Mouse (Mus musculus): ENCODE measurements around the gene Hoxa7.

DNA sequence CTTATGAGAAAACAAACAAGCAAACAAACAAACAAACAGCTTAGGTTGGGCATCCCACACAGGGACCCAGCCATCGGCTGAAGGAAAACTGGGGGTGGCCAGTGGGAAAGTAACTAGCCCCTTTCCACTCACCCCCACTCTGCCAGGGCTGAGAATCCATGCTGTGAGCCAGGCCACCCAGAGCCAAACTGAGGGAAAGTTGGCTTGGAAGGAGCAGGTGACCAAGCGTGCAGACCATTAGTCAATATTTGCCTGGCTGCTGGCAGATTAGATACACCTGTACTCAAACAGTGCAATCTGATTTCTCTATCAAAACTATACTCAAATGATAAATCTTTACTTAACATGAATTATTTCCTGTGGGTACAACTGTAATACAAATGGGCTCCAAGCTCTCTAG lies 39.6 kb downstream of the Hoxa7 start:
- no peak for TF ChIP-seq CTCF (IDR thresholded peaks at IDR 0.05; ENCODE audit: borderline replicate concordance, extremely low read depth, insufficient read depth, insufficient read length)
- no peak for TF ChIP-seq POLR2A (IDR thresholded peaks at IDR 0.05; ENCODE audit: borderline replicate concordance, extremely low read depth, insufficient read depth, insufficient read length, poor library complexity, severe bottlenecking)
